Mouse (Mus musculus) gastrocnemius, postnatal 36 days (tissue): ENCODE measurements around the gene Slc25a51. TPM values are rescaled to one million over a fixed set of nuclear protein-coding genes. Genes with fewer than 3 reads are reported as not detected.

Source experiments
- DNase-seq, 2 experiments: peaks; one replicate each; pipeline ENCODE4 v3.0.0; 2022
- intact Hi-C: fragments of 180-260 bp; cut with DNase I; formaldehyde crosslinking; loops from one replicate; pipeline ENCODE4 v1.15.1; 2025
- total RNA-seq, 2 experiments: library from RNA; stranded (reverse); gene quantifications; 2 replicates each; pipeline ENCODE4 v1.2.3; 2021

Slc25a51 gene
- total RNA-seq, 2 experiments from 2014 or later = 80.1 to 89.9 TPM

DNA sequence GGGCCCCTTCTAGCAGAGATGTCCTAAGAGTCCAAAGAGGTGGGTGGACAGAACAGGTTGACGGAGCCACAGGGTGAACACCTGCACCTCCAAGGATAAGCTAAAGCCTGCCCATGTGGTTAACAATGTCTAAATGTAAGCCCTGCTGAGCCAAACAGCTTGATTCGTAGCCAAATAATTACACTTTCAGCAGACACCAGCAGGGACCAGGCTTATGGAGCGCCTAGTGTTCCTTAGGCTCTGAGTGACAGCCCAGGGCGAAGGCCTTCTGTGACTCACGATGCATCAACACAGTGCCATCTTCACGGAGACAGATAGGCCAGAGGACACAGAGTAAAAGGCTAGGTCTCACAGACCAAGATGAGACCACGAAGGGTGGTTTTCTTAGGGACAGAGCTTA, 20.9 kb upstream of the Slc25a51 start:
- intact Hi-C loops = no loop called here
- no peak for DNase-seq

DNA sequence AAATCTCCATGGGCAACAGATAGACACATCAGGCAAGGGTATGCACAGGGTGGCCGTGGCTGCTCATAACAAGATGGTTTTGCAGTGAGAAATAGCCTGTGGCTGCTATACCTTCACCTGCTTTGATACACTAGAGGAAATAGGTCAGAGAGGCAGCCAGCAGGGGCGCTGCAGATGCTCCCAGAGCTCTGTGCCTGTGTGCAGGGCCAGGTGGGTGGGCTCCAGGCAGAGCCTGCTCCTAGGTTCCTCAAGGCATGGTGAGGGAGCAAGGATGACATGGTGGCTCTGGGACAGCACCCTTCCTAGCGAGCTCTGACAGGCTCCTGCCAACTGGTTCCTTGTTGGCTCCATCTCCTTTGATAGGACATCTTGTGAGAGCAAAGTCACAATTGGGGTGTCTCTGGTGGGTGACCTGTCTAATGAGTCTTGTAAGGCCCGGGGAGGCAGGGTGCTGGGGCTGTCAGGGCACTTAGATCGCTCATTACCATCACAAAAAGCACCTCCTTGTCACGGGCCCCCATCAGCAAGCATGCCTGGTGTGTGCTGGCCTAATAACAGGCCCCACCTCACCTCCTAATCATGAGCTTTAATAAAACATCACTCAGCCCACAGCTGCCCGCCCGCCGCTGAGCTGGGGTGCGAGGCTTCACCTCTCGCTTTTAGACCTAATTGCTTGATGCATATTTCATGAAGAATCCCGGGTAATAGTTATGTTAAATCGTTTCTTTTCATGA, 18.3 kb upstream of the Slc25a51 start:
- intact Hi-C loops = no loop called here

DNA sequence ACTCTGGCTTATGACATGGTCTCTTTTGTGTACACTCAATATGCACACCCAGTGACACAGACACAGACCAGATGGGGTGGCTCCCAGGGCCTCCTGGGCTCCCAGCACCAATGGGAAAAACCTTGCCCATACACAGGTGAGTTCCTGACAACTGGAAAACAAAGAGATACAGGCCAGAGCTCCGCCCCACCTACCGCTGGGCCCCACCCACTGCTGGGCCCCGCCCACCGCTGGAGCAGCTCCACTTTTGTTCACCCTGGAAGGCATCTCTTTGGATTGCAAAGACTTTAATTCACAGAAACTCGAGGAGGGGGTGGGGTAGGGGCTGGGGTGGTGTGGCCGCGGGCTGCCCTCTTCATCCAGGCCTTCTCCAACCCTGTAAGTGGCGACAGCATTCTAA, 14.8 kb upstream of the Slc25a51 start:
- intact Hi-C loops = no loop called here

More for the DNA sequence above, 18.3 kb upstream of the Slc25a51 start:
- DNase-seq = no peak

DNA sequence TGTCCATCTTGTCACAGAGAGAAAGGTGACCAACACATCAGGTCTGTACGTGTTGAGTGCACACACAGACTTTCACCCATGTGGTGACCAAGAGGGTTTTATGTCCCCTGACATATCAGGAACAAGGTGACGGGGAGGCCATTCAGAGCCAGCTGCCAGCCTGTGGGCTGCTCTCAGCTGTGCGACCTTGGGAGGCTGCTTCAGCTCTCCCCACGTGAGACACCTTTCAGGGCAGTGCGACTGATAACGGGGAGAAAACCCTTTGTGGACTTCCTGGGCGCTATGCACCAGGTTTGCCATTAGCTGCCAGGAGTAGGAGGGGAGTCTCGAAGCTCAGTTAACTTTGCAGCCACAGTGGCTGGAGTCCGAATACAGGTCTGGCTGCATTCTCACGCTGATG, 14.1 kb upstream of the Slc25a51 start:
- intact Hi-C loops = no loop called here

More for the DNA sequence above, 14.8 kb upstream of the Slc25a51 start:
- no peak for DNase-seq

DNA sequence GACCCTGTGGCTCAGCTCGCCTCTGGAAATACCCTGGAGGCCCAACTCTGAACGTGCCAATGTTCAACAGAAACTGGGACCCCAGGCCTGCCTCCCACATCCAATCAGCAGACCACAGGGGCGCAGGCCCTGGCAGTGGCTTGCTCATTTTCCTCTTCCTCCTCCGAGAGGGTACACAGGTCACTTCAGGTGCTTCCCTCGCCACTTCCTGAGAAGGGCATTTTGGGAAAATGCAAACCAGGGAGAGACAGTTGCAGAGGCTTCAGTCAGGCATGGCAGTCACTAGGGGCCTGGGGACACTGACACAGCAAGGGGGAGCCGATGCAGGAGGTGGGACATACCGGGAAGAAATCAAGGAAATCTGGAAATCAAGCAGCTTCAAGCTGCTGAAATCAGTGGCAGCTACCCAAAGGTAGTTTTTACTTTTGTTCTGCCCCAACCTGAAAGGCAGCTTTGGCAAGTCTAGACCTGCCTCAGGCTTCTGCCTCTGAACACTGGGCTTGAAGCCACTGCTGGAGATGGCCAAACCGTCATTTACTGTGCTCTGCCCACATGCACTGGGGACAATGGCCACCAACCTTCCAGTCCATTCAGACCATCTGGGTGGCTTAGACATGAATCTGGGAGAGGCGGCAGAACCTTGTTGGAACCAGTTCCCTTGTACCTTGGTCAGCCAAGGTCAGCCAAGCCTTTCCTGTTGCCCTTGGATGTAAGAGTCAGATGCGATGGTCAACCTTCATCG, 13.1 kb upstream of the Slc25a51 start:
- intact Hi-C loops = no loop called here
- DNase-seq = no peak

More for the DNA sequence above, 14.1 kb upstream of the Slc25a51 start:
- no peak for DNase-seq

DNA sequence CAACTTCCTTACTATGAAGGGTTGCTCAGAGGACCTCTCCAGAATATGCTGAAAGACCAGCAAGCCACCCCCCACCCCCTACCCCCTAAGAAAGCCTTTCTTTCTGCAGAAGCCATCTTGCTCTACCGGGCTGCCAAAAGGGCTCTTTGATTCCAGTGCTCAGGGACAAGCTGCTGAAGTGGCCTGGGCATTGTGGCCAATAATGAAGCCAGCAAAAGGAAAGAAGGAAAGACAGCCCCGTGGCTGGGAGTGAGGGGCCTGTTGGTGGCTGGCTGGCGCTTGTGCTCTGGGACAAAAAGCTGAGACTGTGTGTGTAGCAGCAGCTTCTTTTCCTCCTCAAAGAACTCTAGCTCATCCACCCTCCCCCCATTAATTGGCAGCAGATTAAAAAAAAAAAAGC, 12.2 kb upstream of the Slc25a51 start:
- DNase-seq = no peak
- intact Hi-C loops = no loop called here

DNA sequence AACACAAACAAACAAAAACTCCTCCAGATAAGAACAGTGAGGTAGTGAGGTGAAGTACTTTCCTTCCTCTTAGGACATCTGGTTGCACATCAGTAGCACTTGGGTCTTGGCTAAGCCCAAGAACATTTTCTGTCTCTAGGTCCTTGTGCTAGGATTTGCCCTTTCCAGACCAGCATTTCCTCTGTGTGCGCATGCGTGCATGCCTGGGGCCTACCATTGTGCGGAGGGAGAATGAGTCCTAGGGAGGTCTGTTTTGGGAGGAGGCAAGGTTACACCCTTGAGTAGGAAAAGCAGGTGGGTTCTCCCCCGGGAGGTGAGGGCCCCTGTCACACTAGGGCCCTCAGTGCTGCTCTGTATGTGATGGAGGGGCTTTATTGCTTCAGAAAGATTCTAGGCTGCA, 10.5 kb upstream of the Slc25a51 start:
- DNase-seq = no peak
- intact Hi-C loops = loop anchor here (2.0 to 5.0 kb wide), 4 partner anchors 110 to 438 kb away; no protein-coding TSS in a partner anchor

DNA sequence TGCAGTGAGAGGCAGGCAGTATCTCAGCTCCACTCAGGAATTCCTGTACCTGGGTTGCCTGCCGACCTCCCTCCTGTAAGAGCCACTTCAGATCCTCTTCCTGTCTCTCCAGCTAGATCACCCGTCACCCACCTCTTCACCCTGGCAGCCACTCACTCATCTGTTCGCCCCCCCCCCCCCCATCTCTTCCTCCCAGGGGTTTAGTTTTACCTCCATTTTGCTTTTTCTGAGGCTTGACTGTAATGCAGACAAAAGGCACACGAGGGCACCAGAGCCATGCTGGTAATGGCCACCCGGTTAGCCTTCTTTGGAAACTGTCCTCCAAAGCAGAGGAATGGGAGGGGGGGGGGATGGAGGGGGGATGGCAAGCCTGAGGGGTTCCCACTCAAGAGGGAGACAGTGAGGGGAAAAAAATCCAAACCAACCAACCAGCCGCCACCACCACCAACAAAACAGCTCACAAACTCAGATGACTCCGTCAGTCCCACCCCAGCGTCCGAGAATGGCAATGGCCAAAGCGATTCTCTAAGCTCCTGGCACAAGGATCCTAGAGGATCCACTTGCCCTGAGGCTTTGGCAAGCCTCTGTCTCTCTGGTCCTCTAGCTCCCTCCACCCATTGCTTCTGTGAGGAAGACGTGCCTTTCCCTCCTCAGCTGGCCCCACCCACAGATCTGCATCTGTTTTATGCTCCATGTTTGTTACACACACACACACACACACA, 9.8 kb upstream of the Slc25a51 start:
- intact Hi-C loops = loop anchor here (2.0 to 5.0 kb wide), 4 partner anchors 110 to 439 kb away; no protein-coding TSS in a partner anchor
- peak; percentile 33 to 49 for DNase-seq

DNA sequence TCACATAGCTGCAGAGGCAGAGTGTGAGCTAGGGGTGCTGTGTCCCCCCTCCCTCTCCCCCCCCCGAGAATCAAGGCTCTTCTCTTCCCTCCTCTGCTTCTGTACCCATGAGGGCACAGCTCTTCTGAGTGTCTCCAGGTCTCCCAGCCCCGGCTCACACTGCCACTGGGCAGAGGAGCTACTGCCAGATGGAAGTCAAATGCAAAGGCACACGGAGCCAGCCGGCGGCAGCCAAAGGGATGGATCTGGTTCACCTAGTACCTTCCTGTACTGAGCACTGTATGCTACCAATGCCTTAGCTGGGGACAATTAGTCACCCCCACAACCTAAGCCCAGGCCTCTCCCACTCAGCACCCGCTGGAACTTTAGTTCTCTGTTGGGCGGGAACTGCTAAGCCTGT, 7.7 kb upstream of the Slc25a51 start:
- no peak for DNase-seq
- intact Hi-C loops = loop anchor here (5.0 kb wide), 1 partner anchor 441 kb away; no protein-coding TSS in a partner anchor

DNA sequence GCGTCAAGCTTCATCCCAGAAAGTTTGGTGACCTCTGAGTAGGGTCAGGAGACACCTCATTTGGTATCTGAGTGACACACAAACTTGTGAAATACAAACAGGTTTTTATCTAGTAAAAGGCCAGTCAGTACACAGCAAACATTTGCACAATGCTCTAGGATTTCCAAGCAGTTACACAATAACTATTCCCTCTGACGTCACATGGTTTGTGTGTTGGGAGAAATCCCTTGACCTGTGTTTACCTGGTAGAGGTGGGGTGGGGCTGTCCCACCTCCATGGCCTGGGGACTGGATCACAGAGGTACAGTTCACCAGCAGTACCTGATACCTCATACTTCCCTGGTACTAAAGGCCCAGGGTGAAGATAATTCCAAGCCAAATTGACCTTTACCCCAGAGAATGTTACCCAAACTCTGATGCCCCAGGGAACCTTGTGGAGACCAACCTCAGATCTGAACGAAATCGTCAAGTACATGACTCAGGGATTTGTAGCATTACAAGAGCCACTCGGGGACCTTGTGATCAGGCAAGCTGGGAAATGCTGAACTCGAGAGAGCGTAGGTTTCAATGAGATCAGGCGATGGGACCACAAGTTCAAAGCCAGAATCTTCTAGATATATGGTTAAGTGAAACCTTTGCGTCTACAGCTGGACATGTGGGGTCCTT, 5.2 kb upstream of the Slc25a51 start:
- intact Hi-C loops = no loop called here
- no peak for DNase-seq

DNA sequence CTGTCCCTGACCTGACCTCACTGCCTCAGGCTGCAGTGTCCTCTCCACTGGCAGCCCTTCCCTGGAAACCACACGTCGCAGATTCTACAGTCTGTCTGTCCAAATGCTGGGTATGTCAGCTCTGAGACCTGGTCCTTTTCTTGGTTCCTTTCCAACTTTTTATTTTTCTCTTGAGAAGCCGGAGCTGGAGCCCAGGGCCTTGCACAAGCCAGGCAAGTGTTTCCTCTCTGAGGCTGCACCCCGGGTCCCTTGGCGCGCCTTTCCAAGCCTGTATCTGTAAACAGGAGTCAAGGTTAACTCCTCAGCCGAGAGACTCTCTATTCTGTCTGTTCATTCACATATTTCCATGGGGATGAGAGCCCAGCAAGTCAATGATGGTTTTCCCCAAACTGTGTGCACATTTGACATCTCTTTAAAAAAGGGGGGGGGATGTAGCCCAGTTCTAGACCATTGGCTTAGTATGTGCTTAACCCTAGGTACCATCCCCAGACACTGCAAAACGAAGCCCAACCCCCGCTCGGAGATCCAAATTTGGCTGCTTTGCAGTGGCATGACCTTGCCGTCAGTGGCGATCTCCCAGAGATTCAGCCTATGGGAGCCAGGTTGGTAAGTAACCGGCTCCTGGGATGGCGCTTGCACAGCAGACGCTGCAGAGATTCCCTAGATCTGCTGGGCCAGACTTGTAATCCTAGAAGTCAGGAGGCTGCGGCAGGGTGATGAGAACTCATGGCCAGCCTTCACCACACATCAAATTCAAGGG, 4.0 kb upstream of the Slc25a51 start:
- no peak for DNase-seq
- intact Hi-C loops = no loop called here

DNA sequence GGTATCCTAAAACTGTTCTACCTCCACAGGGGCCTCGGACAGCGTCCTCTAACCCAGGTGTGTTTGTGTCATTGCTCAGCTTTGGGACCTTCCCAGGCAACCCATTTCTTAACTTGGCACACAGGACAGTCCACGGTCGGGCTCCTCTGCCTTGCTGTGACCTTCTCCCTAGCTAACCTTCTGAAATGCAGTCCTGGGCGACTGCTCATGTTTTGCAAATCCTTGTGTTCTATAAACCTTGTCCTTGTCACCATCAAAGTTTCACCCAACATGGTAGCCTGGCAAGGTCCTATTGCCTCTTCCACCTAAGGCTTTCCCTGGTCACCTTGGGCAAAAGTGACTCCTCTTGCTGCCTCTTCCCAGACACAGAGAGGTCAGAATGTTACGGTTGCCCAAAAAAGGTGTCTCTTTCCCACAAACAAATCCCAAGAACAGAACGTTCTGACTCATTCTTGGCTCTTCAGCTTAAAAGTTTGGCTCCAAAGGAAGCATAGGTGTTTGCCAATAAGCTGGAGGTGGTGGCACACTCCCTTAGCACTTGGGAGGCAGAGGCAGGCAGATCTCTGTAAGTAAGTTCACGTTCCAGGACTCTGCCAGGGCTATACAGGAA, 2.7 kb upstream of the Slc25a51 start:
- no peak for DNase-seq
- intact Hi-C loops = no loop called here

DNA sequence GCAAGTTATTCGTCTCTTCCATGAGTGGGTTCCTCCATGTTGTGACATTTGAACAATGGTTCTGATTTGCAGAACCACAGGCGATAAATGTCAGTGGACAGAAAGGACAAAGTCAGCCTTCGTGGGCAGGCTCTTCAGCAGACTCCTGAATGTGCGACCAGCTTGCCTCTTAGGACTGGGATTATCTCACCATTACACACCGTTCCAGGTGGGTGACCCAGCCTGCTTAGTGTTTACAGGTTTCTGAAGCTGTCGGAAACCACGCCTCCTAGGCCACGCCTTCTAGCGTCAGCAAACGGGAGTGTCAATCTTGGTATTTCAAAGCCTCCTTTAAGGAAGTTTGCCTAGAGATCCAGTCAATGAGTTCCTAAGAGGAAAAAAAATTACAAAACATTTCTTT, 704 bp upstream of the Slc25a51 start:
- intact Hi-C loops = no loop called here
- peak; percentile 67 to 70 for DNase-seq

DNA sequence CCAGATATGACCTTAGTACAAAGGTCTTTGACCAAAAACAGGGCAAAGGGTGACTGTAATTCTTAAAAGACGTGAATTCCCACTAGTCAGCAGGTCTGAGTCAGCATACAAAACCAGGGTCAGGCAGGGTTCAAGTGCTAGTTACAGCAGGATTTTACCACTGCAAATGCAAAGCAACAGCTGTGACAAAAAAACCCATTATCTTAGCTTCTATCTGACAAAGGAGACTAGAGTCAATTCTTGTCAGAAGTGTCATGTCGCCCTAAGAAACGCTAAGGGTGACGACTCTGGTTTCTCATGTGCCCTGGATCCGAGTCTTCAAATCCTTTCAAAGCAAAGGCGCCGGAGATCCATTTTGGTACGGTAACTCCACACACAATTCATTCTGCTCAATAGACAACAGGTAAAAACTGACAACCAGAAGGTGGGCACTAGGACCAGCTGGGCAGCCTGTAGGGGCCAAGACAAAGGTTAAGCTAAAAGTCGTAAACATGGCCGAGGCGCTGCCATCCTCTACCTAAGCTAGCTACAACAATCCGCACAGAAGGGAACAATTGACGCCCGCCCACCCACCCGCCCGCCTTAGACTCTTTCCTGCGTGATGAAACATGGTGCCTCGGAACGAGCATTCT, 747 bp downstream of the Slc25a51 start:
- intact Hi-C loops = no loop called here
- no peak for DNase-seq

DNA sequence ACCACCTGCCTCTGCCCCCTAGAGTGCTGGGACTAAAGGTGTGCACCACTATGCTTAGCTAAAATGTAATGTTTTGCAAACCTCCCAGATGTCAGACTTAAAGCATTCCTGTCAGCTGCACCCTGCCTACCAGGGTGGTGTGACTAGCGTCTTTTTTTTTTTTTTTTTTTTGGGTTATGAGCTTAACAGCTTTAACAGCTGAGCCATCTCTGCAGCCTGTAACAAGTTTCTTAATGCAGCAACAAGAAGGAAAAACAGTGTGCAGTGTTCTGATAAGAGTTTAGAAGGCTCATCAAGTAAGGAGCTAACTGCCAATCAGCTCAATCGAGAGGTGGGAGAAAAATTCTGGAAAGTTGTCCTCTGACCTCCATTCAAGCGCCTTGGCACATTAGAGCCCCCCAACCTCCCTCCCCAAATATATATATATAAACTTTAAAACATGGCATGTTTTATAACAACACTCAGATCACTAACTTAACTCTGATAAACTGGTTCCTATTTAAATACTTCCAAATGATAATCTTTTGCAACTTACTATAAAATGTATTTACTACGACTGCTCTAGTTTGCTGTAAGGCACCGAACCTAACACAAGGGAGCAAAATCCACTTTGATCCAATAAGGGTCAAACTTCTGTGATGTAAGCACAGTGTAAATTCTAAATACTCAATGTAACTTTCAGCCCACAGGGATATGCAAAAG, 1.4 kb downstream of the Slc25a51 start:
- DNase-seq = no peak
- intact Hi-C loops = no loop called here

DNA sequence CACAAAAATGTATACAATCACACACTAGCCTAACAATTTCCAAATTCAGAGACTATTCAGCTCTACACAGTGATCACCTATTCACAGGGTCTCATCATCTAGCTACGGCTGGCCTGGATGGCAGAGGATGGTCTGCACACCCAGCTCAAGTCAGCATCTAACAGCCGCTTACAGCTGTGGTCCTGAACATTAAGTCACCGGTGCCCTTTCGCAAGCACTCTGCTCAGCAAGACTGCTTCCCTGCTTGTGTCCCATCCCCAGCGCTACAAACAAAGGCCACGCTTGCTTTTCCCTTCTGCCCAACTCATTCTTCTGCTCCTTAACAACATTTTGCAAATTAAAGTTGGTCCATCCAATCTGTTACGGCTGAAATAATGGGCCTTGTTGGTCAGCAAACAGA, 2.2 kb downstream of the Slc25a51 start:
- DNase-seq = no peak
- intact Hi-C loops = no loop called here

DNA sequence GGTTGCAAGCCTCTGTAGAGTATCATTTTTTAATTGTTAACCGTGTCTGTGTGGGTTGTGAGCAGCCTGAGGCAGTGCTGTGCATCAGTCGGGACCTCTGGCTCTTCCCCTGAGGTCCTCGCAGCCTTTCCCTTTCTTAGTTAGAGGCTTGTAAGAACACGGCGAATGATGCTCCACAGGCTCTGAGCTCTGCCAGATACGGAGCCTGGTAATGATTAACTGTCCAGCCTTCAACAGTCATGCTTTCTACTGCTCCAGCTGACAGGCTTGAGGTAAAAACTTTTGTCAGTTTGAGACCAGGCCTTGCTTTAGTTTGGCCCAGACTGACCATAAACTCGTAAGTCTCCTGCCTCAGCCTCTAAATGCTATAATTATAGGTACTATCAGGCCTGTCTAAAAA, 3.3 kb downstream of the Slc25a51 start:
- intact Hi-C loops = no loop called here
- DNase-seq = no peak

DNA sequence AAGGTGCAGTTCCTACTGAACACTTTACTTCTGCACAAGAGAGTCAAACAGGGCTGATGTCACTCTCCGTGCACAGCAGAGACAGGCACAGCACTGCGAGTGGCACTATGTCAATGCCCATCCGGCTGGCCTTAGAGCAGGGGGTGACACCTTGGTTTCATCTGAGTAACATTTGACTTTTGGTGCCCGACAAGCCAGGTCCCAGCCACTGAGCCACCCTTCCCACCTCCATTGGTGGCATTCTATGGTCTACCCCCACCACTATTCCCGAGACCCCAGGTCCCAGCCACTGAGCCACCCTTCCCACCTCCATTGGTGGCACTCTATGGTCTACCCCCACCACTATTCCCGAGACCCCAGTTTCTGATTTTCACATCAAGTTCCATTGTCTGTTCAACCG, 4.5 kb downstream of the Slc25a51 start:
- intact Hi-C loops = loop anchor here (5.0 kb wide), 1 partner anchor 62 kb away; the partner anchor contains the start of genes Dcaf10 and Exosc3
- DNase-seq = no peak
